Mouse (Mus musculus) heart, adult 10 weeks (tissue): ENCODE data around the gene Hnrnpdl. TPM values are rescaled to one million over a fixed set of nuclear protein-coding genes. Genes with fewer than 3 reads are reported as not detected.

Experiments used
- polyA plus RNA-seq: library from polyadenylated mRNA; stranded (reverse); fragments of 350-450 nt; fragmentation: Illumina TruSeq; extraction: RNeasy Lipid Tissue Mini Kit (QIAGEN cat#74804); gene quantifications from one replicate; pipeline ENCODE4 v1.2.3, GENCODE M21; 2014; ENCODE audit warnings: low read depth, low replicate concordance

Hnrnpdl gene
- polyA plus RNA-seq: 122 TPM

DNA sequence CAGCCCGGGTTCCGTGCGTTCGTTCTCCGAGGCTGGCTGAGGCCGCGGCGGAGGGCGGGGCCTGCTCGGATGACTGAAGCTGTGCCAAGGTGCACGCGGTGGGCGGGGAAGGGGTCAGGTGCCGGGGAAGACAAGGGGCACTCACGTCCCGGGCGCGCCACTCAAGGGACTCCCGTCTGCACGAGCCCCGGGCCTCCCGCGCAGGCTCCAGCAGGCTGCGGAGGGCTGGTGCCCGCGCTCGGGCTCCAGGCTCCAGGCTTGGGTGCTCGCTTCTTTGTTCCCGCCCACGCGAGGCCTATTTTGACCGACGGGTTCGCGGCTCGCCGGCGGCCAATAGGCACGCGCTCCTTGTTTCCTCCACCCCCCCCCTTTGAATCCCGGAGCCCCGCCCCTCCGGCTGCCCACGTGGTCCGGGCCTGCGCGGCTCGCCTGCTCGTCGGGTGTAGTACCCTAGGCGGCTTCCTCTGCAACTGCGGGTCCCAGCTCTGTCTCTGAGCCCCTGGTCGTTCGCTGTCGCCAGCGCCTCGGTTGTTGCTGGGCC, at the start of gene Hnrnpdl, which contains the start of gene Enoph1:
Gene Hnrnpdl (minus strand): TSS at position 63 of the 541 bp plus-strand sequence.
Gene Enoph1 (plus strand): TSS at position 384 of the 541 bp plus-strand sequence.

Other genes with a start within 250 kb of the Hnrnpdl start
- gene Vamp9, start 133.4 kb downstream of the Hnrnpdl start, polyA plus RNA-seq: not detected
- 108 TPM for gene Hnrnpd, start 60.7 kb downstream of the Hnrnpdl start, polyA plus RNA-seq
- gene 4930524J08Rik, start 60.6 kb downstream of the Hnrnpdl start, polyA plus RNA-seq: not detected
- gene Enoph1, start 321 bp upstream of the Hnrnpdl start, polyA plus RNA-seq: 8.4 TPM
- 3.8 TPM for gene Tmem150c, start 120.1 kb upstream of the Hnrnpdl start, polyA plus RNA-seq